Mouse (Mus musculus): Measurements from ENCODE around the gene Olfr247.
"Not testable (repeated sequence)": the region's sequence is repeated elsewhere in the genome, so short reads cannot be mapped to it uniquely, and the experiment has no call there.

Gene Olfr247

DNA sequence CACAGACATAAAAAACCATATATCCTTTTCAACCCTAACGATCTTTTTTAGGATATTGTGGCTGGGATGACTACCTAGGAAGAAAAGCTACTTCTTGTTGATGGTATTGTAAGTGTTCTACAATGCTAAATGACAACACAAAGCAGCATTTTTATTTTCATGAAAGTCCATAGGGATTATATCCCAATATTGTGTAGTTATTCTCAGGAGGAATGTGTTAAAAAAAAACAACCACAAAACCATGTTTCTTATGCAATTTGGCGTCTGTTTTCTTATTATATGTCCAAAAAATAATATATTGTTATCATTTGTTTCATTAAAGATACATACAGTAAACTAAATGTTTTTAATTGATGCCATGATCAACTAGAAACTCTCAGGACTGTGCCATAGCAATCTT, at the start of gene Olfr247:
TSS of gene Olfr247 (minus strand) at position 101 of the 400 bp plus-strand sequence.
- DNase-seq (ENCODE audit: low read depth, low spot score): not testable (repeated sequence)

DNA sequence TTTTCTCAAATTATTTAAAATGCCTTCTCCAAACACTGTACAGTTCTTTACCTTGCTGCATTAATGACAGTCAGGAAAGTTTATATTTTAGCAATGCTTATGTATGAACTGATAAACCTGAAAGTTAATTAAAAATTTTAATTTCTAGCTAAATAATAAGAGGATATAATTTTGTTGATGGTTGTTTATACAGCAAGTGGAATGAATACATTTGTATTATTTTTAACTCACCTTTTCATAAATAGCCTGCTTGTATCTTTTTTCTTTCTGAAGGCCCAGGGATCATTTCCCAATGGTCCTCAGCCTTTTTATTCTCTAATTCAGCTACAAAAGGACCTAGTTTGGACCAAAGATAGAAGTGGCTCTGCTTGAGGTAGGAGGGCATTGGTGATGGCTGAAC, 36.4 kb upstream of the Olfr247 start, which contains the start of gene Olfr820:
TSS of gene Olfr820 (plus strand) at position 301 of the 400 bp plus-strand sequence.
- no peak for DNase-seq (ENCODE audit: low read depth, low spot score)

DNA sequence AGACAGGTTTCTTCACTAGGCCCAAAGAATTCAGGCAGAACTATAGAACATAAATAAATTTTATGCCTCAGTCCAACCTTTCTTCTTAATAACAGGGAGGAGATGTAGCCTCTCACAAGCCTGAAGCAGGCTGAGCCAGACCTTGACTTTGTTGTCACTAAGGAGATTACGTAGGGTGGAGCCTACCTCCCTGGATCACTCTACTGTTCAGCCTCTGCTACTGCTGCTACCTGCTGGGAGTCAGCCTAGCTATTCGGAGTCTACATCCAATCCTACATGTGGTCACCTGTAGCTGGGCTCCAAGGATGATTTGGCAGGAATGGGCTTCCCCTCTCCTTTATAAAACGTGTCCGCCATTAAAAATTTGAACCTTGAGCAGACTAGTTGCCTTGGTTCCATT, 29.4 kb upstream of the Olfr247 start:
- not testable (repeated sequence) for DNase-seq (ENCODE audit: low read depth, low spot score)

DNA sequence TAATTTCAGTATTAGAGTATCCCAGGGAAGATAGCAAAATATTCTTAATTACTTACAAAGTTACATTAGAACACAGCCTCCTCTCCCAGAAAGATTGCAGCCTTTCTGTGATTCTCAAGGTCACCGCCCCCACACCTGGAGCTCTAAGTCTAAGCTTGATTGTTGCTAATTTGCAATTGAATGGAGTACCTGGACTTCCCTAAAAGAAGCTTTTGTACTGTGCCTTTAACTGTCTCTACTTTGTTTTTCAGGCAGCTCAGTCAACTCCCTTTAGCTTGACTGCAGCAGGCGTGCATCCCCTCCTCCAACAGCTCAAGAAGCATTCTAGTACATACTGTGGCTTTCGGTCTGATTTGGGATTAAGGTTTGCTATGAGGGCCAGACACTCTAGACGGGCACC, 28.2 kb upstream of the Olfr247 start:
- not testable (repeated sequence) for DNase-seq (ENCODE audit: low read depth, low spot score)

DNA sequence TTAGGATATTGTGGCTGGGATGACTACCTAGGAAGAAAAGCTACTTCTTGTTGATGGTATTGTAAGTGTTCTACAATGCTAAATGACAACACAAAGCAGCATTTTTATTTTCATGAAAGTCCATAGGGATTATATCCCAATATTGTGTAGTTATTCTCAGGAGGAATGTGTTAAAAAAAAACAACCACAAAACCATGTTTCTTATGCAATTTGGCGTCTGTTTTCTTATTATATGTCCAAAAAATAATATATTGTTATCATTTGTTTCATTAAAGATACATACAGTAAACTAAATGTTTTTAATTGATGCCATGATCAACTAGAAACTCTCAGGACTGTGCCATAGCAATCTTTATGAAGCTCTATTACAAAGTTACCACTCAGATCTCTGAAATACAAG, 9.0 kb upstream of the Olfr247 start, which contains the start of gene Gm10310:
TSS of gene Gm10310 (minus strand) at position 101 of the 400 bp plus-strand sequence.
- not testable (repeated sequence) for DNase-seq (ENCODE audit: low read depth, low spot score)

DNA sequence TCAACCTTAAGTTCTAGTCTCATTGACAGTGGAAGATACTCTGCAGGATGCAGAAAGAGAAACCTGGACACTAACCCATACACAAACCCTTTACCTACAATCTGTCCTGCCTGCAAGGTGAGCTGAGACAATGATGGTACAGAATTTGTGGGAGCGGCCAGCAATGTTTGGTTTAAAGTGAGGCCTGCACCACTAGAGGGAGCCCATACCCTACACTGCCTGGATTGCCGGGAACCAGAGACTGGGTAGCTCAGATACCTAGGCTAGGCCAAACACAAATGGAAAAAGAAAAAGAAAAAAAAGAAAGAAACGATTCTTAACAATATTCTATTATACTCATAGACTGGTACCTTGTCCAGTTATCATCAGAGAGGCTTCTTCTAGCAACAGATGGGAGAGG, 5.9 kb upstream of the Olfr247 start:
- DNase-seq (ENCODE audit: low read depth, low spot score): not testable (repeated sequence)

DNA sequence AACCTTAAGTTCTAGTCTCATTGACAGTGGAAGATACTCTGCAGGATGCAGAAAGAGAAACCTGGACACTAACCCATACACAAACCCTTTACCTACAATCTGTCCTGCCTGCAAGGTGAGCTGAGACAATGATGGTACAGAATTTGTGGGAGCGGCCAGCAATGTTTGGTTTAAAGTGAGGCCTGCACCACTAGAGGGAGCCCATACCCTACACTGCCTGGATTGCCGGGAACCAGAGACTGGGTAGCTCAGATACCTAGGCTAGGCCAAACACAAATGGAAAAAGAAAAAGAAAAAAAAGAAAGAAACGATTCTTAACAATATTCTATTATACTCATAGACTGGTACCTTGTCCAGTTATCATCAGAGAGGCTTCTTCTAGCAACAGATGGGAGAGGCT, 2.9 kb downstream of the Olfr247 start:
- DNase-seq (ENCODE audit: low read depth, low spot score): not testable (repeated sequence)

DNA sequence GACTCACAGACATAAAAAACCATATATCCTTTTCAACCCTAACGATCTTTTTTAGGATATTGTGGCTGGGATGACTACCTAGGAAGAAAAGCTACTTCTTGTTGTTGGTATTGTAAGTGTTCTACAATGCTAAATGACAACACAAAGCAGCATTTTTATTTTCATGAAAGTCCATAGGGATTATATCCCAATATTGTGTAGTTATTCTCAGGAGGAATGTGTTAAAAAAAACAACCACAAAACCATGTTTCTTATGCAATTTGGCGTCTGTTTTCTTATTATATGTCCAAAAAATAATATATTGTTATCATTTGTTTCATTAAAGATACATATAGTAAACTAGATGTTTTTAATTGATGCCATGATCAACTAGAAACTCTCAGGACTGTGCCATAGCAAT, 8.8 kb downstream of the Olfr247 start, which contains the start of gene Olfr819:
TSS of gene Olfr819 (minus strand) at position 101 of the 400 bp plus-strand sequence.
- not testable (repeated sequence) for DNase-seq (ENCODE audit: low read depth, low spot score)

DNA sequence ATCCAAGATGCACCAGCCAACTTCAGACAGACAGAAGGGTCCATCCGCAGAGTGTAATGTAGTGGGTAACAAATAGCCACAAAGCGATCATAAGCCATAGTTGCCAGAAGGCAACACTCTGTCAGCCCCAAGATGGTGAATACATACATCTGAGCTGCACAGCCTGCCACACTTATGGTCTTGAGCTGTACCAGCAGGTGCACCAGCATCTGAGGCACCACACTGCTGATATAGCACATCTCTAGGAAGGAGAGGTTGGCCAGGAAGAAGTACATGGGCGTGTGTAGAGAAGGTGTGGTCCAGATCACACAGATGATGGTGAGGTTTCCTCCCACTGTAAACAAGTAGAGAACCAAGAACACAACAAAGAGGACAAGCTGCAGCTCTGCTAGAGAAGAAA, 9.7 kb downstream of the Olfr247 start:
- DNase-seq (ENCODE audit: low read depth, low spot score): not testable (repeated sequence)

DNA sequence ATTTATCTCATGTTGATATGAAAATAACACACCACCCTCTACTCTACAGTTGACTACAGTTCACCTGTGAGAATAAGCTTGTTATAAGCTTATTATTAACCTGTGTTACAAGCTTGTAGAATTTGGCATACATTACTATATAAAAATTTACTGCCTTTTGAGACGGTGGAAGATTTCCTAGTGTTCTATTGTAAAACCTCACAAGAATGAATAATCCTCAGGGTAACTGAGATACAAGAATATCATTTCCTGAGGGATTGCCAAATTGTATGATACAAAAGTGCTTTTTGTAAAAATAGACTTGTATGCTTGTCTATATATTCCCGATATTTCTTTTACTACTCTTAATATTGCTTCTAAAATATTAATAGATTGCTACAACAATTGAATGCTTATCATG, 26.9 kb downstream of the Olfr247 start, which contains the start of gene Olfr818:
TSS of gene Olfr818 (minus strand) at position 101 of the 400 bp plus-strand sequence.
- no peak for DNase-seq (ENCODE audit: low read depth, low spot score)

All from skeletal muscle tissue, adult 2 months (tissue).